Mouse (Mus musculus) adipocyte (in vitro differentiated cells): ENCODE measurements at regions not wholly inside any gene's neighbourhood (a gene's known extent, or its start where the extent isn't known, plus 50 kb on each side); places are given as distances from the start of the nearest gene placed in this dataset.

ENCODE experiments used
- DNase-seq: peaks from one replicate; pipeline ENCODE4 v3.0.0-alpha.2; 2016; ENCODE audit warnings: low spot score

DNA sequence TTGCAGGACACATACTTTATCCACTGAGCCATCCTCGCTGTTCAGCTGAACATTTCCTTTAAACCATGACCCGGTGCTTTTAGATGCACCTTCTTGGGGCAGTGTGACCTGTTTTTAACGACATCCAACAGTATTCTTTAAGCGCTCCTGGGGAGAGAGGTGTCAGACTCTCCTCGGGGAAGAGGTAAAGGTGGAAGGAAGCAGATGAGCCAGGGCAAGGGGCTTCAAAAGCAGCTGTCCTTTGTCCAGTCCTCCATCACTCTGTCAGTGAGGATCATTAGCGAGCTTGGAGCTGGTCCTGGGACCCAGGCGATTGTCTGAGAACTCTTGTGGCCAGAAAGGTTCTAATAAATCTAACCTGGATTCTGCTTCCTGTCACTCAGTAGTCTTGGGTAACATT is 72.4 kb upstream of the Lrig1 start:
- no peak for DNase-seq

DNA sequence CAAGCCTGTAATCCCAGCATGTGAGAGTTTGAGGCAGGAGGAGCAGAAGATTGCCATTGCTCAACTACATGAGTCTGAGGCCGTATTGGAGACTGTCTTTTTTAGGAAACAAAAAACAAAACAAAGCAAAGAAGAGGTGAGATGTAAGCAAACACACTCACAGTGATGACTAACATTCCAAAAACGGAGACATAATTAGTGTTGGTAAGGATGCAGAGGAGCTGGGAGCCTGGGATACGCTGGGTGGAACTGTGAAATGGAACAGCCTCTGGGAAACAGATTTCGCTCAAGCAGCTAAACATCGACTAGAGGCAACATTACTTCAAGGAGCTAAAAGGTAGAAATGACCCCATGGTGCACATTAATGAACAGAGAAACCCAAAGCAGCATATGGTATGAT is 68.3 kb upstream of the Lrig1 start:
- DNase-seq, result no peak

DNA sequence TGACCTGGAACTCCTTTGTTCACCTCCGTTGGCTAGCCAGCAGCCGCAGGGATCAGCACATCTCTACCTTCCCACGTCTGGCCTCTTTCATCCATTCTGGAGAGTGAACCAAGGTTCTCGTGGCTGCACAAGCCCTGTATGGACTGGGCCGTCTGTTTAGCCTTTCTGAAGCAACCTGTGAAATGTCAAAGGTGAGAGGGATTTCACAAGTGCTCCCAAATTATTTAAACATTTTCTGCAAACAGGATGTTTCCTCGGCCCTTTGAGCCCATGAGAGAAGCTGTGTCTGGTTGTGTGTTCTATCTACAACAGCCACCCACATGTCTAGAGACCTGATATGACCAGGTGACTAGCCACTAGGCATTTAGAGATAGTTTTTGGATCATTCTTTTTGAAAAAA is 65.8 kb upstream of the Lrig1 start:
- no peak for DNase-seq

DNA sequence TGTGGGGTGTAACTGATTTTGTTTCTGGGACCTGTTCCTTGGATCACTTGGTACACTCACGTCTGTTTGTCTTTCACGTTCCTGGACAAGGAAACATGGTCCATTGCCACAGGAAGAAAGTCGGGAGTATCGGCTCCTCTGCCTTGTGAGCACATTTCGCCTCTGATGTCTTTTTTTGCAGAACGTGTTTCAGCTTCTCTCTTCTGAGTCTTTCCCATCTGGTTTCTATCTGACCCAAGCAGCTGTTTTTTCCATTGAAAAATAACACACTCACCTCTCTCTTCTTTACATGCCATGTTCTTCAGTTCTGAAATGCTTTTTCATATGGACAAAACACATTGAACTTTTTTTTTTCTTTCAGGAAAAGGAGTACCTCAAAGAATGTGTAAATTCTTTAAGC is 61.4 kb upstream of the Lrig1 start:
- DNase-seq, result no peak

- no peak for DNase-seq
Observed at GRCm38 (mm10) chr6:94760629-94761111, 60.7 kb upstream of the Lrig1 start.

DNA sequence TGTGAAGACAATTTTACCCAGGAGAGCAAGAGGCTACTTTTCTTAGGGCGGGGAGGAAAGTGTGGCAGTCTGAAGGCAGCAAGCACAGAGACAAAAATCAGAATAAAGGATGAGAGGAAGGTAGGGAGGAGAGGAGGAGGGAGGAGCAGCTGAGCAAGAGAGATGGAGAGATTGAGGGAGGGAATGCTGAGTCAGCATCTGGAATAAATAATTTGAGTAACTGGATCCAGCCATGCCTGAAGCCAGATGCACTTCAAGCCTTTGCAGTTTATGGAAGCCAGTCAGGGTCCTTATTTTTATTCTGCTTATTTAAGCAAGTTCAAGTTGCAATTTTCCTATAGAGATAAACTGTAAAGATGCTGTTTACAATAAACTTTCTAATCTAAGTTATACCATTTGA is 59.7 kb upstream of the Lrig1 start:
- no peak for DNase-seq

DNA sequence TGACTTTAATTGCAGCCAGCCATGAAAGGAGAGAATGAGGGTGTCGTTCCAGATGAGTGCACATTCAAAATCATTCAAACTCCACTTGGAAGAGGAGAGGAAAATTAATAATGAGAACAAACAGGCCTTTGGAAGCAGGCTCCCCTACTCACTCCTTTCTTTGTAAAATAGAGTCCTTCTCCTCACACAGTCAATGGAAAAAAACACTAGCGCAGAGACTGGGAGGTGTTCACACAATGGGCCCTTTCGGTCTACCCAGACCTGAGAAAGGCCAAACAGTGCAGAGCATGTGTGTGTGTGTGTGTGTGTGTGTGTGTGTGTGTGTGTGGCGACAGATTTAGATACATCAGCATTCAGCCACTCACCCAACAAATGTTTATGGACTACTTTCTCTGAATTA is 56.0 kb upstream of the Lrig1 start:
- no peak for DNase-seq

DNA sequence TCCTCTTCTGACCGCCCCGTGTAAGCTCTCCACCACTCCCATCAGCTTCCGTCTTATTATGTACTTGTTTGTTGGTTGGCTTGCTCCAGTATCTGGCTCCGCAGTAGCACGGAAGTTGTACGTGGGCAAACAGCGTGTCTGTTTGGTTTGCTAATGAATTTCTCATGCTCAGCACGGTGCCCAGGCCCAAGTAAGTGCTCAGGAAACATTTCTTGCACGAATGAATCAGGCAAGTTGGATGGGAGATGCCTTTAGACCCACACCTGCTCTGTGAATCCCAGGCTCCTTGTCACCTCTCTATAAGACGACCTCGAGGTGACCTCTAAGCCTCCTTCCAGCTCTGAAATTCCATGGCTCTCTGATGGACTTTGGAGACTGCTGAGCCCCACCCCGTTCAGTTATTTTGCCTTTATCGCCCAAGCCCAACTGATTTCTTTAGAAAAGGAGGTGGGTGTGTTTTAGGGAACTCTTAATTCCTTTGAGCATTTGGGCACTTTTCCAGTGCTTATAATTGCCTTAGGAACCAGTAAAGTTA is 55.4 kb upstream of the Lrig1 start:
- DNase-seq, result no peak

- no peak for DNase-seq
Observed at GRCm38 (mm10) chr6:94754522-94754921, 54.6 kb upstream of the Lrig1 start.

GRCm38 (mm10) chr6:94751101-94751440 is 51.1 kb upstream of the Lrig1 start:
- DNase-seq, result no peak

DNA sequence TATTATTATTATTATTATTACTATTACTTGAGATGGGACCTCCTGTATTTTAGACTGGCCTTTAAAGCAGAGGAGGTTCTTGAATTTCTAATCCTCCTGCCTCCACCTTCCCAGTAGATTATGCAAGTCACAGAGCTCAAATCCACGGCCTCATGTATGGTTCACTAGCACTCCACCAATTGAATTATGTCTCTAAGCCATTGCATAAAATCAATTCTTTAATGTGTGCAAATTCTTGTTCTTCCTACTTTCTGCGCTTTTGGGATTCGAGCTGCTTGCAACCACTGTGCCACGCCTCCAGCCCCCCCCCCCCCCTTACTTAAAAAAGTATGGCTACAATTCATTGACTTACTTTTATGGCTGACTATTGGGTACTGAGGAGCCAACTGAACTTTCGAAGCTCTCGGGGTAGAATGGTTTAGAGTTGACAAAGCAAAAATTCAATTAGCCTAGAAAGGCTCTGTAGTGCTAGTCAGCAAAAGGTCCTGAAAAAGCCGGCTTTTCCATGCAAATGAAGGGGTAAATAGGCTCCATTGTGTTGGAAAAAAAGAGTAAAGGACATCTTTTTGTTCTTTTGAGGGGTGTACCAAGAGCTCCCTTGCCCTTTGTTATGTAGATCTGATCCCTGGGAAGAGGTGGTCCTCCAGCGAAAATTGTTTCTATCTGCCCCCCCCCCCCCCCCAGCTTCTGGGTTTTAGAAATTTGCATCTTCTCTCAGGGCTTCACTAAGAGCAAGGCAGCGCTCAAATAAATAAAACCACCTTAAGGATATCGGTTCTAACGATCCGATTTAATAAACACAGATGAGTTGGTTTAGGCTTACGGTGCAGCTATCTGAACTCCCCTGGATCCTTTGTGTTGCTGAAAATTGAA is 50.5 kb upstream of the Lrig1 start:
- DNase-seq, result no peak
